Mouse (Mus musculus): ENCODE measurements around the gene Prmt3.

Prmt3 gene

GRCm38 (mm10) chr7:49859820-49860219 lies 81.7 kb downstream of the Prmt3 start:
- peak; percentile 12 for DNase-seq

GRCm38 (mm10) chr7:49861196-49861595 lies 83.0 kb downstream of the Prmt3 start:
- DNase-seq: no peak

DNA sequence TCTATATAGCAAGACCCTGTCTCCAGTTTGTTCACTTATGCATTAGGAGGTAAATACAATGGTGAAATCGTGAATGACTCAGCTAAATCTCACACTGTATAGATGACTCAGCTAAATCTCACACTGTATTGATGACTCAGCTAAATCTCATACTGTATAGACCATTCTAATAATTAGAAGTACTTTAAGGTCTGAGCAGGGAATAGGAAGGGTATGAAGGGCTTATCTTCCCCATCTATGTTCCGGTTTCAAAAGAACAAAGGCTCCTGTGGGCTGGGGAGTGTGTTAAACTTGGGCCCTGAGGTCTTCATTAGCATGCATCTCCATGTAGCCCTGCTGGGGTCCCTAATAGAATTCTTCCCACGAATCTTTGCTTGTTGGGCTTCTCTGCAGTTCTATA lies 85.6 kb downstream of the Prmt3 start:
- DNase-seq: no peak

DNA sequence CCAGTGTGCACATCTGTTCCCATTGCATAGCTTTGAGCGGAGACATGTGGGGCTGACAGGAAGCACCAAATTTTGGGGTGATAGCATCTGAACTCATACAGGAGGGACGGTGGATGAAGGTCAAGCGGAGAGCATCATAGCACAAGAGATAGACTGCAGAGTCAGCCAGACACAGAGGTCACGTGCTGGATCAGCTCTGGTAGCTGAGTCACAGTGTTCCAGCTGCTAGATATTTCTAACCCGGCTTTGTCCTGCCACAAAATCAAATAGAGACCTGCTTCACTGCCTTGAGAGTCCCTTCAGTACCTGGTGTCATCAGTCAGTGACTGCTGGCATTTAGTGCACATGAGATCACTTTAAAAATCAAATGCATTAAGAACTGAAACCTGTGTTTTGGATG lies 91.5 kb downstream of the Prmt3 start:
- DNase-seq: no peak

DNA sequence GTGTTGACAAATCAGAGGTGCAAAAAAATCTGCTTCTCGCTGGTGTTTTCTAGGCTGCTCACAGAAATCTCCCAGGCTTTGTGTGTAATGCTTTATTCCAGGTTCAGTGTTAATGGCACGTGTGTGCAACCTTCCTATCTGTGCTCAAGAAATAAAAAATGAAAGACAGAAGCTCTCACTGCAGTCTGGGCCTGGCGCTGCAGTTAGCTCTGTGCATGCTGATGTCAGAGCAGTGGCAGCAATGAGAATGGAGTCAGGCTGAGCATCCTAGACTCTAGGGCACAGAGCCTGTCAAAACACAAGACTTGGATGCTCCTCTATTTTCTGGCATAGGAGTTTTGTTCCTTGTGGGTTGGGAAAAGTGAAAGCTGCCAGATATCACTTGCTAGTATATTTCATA lies 92.1 kb downstream of the Prmt3 start:
- no peak for DNase-seq

- DNase-seq: no peak
Measured at GRCm38 (mm10) chr7:49877307-49877706, 99.2 kb downstream of the Prmt3 start.

- DNase-seq: no peak
Measured at GRCm38 (mm10) chr7:49879051-49879450, 100.9 kb downstream of the Prmt3 start.

GRCm38 (mm10) chr7:49879998-49880707 lies 102.0 kb downstream of the Prmt3 start:
- DNase-seq: no peak

DNA sequence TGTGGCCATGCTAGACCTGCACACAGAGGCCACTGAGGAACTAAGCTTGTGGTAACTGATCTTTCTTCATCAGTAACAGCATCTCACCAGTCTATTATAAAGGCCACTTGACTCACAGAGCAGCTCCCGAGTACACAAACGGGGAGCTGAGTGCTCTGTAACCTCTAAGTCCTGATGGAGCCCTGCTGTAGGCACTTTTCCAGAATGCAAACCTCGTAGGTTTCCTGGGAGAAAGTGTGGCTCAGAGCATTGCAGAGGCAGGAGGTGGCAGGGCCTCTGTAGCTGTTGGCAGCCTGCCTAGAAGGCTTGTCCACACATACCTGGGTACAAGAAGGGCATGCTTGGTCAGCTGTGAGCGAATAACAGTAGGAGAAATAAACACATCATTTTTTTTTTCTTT lies 104.1 kb downstream of the Prmt3 start:
- peak; percentile 73 for DNase-seq

GRCm38 (mm10) chr7:49882694-49883389 lies 104.7 kb downstream of the Prmt3 start:
- no peak for DNase-seq

- DNase-seq: no peak
Measured at GRCm38 (mm10) chr7:49887776-49888390, 109.7 kb downstream of the Prmt3 start.

- DNase-seq: no peak
Measured at GRCm38 (mm10) chr7:49894786-49895185, 116.6 kb downstream of the Prmt3 start.

GRCm38 (mm10) chr7:49895296-49895695 lies 117.2 kb downstream of the Prmt3 start:
- DNase-seq: no peak

- peak; percentile 44 for DNase-seq
Measured at GRCm38 (mm10) chr7:49902003-49902552, 123.9 kb downstream of the Prmt3 start.

- DNase-seq: no peak
Measured at GRCm38 (mm10) chr7:49907191-49908171, 129.3 kb downstream of the Prmt3 start.

All from kidney, adult 18-20 months (tissue).